Comparison of ENCODE assay signal across 13 mouse cellular contexts in the genomic region with DNA sequence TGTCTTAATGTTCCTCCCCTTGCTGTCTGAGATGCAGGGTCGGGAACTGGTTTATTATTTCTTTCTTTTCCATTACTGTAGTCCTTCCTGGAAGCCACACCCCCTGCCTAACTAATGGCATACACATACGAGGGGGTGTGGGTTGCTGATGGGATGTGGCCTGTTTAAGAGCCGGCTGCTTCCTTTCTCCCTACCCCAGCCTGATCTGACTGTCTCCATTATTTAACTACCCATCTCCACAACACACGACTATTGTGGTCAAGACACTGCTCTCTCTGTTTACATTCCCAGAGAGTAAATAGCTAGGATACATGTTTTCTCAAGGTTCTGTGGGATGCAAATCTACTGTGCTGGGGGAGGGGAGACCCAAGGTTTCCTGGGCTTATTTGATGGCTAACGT. TPM values are rescaled to one million over a fixed set of nuclear protein-coding genes. Genes with fewer than 3 reads are reported as not detected.
DNase-seq lines count a peak whose midpoint lies in the region; ATAC-seq and TF ChIP-seq lines count a peak whose summit lies in the region.
"Had no signal": no experiment of that assay in that cellular context is flagged by ENCODE, and none has a peak within 500 bp of the region (broad histone marks: within the 10 kb centered on the region; RNA-seq: fewer than 3 reads in every experiment).

No protein-coding gene starts in this region.

- no peaks in the 10 kb centered on the region for H3K9me3 ChIP-seq in liver, embryonic 12.5 days (replicated peaks)
- no peaks in the 10 kb centered on the region for H3K9me3 ChIP-seq in embryonic facial prominence, embryonic 10.5 days
- H3K9me3 ChIP-seq in neural tube, embryonic 14.5 days (ENCODE audit: control insufficient read depth, low read length): no peaks in the 10 kb centered on the region
- H3K9me3 ChIP-seq in forebrain, embryonic 15.5 days: no peaks in the 10 kb centered on the region
- H3K9me3 ChIP-seq: heart, embryonic 13.5 days had no signal

- 20% methylated on average over 5 of the region's 5 CpGs for WGBS in liver, embryonic 12.5 days (ENCODE audit: insufficient replicate concordance)
- WGBS in embryonic facial prominence, embryonic 10.5 days: 19% methylated on average over 5 of the region's 5 CpGs
- WGBS in neural tube, embryonic 14.5 days: 23% methylated on average over 5 of the region's 5 CpGs
- WGBS in forebrain, embryonic 15.5 days: 40% methylated on average over 5 of the region's 5 CpGs

- no peak for DNase-seq in gastrocnemius, adult 2 months
- DNase-seq in gastrocnemius, postnatal 36 days: no peak
- no peak for DNase-seq in liver
- no peak for DNase-seq in embryonic facial prominence, embryonic 10.5 days (ENCODE audit: low spot score)
- no peak for DNase-seq in Muller cell, postnatal 12 days (ENCODE audit: inconsistent ontology term)
- DNase-seq: B cell, adult 2 months; kidney, postnatal 25 days; midbrain, embryonic 14.5 days had no signal

- H3K4me2 ChIP-seq in liver, embryonic 12.5 days: no peak overlapping the region
- no peak overlapping the region for H3K4me2 ChIP-seq in neural tube, embryonic 14.5 days (ENCODE audit: low read depth, low read length)
- no peak overlapping the region for H3K4me2 ChIP-seq in forebrain, embryonic 15.5 days (replicated peaks)
- H3K4me2 ChIP-seq: heart, embryonic 13.5 days had no signal

- H3K27me3 ChIP-seq in liver, embryonic 12.5 days (replicated peaks): no peaks in the 10 kb centered on the region
- H3K27me3 ChIP-seq in embryonic facial prominence, embryonic 10.5 days (replicated peaks; ENCODE audit: low read depth, poor library complexity, severe bottlenecking): no peaks in the 10 kb centered on the region
- H3K27me3 ChIP-seq in neural tube, embryonic 14.5 days (ENCODE audit: control insufficient read depth, insufficient read depth, low read length): no peaks in the 10 kb centered on the region
- no peaks in the 10 kb centered on the region for H3K27me3 ChIP-seq in forebrain, embryonic 15.5 days
- H3K27me3 ChIP-seq: heart, embryonic 13.5 days had no signal

- no peak overlapping the region for H3K9ac ChIP-seq in liver, embryonic 12.5 days
- no peak overlapping the region for H3K9ac ChIP-seq in neural tube, embryonic 14.5 days (replicated peaks; ENCODE audit: low read depth, low read length)
- H3K9ac ChIP-seq in forebrain, embryonic 15.5 days (replicated peaks): no peak overlapping the region
- H3K9ac ChIP-seq: heart, embryonic 13.5 days had no signal

- peak; percentile 55 for ATAC-seq in liver, embryonic 12.5 days
- ATAC-seq in neural tube, embryonic 14.5 days (ENCODE audit: low read depth): peak; percentile 54; the same call in 1 of the 2 replicates
- ATAC-seq in forebrain, embryonic 15.5 days (replicated peaks): no peak

- H3K36me3 ChIP-seq in liver, embryonic 12.5 days: no peaks in the 10 kb centered on the region
- H3K36me3 ChIP-seq in embryonic facial prominence, embryonic 10.5 days (replicated peaks): peaks cover 4% of the 10 kb centered on the region
- H3K36me3 ChIP-seq in neural tube, embryonic 14.5 days (ENCODE audit: control insufficient read depth, insufficient read depth, low read length): no peaks in the 10 kb centered on the region
- no peaks in the 10 kb centered on the region for H3K36me3 ChIP-seq in forebrain, embryonic 15.5 days

- intact Hi-C loops in gastrocnemius, adult 2 months (cut with DNase I): no loop called here
- intact Hi-C loops in gastrocnemius, postnatal 36 days (cut with DNase I): no loop called here

- TF ChIP-seq CTCF in gastrocnemius, adult 2 months (IDR thresholded peaks at IDR 0.05): no peak

- peaks cover 33% of the 10 kb centered on the region for H3K4me1 ChIP-seq in liver, embryonic 12.5 days
- peaks cover 46% of the 10 kb centered on the region for H3K4me1 ChIP-seq in embryonic facial prominence, embryonic 10.5 days
- H3K4me1 ChIP-seq in neural tube, embryonic 14.5 days (ENCODE audit: control insufficient read depth, insufficient read depth, low read length): no peaks in the 10 kb centered on the region
- H3K4me1 ChIP-seq in forebrain, embryonic 15.5 days: no peaks in the 10 kb centered on the region

- H3K27ac ChIP-seq in gastrocnemius, adult 2 months: peak overlapping the region; percentile 66
- H3K27ac ChIP-seq in liver, embryonic 12.5 days: no peak overlapping the region
- H3K27ac ChIP-seq in embryonic facial prominence, embryonic 10.5 days (replicated peaks): peak overlapping the region; percentile 21; the same call in 1 of the 2 replicates
- H3K27ac ChIP-seq in neural tube, embryonic 14.5 days (ENCODE audit: low read depth, low read length): no peak overlapping the region
- no peak overlapping the region for H3K27ac ChIP-seq in forebrain, embryonic 15.5 days (replicated peaks)
- H3K27ac ChIP-seq: heart, embryonic 13.5 days had no signal

- H3K4me3 ChIP-seq in gastrocnemius, adult 2 months: peak overlapping the region; percentile 23
- no peak overlapping the region for H3K4me3 ChIP-seq in liver, embryonic 12.5 days
- no peak overlapping the region for H3K4me3 ChIP-seq in embryonic facial prominence, embryonic 10.5 days
- H3K4me3 ChIP-seq in neural tube, embryonic 14.5 days (ENCODE audit: low read depth, low read length): no peak overlapping the region
- no peak overlapping the region for H3K4me3 ChIP-seq in forebrain, embryonic 15.5 days
- H3K4me3 ChIP-seq: heart, embryonic 13.5 days had no signal

RNA-seq across cellular contexts. Expression of a gene that starts 7.8 kb away (rescaled TPM):
- total RNA-seq in gastrocnemius, adult 2 months (2021): 10 to 100 TPM in 1 of 2 experiments, 1 to 10 TPM in 1; 7.0 to 11.7 TPM
- 1 to 10 TPM; 9.7 to 9.8 TPM for total RNA-seq in gastrocnemius, postnatal 36 days (2021)
- 5.7 and 6.1 TPM in 2 replicates for polyA plus RNA-seq in liver, embryonic 12.5 days (2016; fragmentation: Nextera tagmentation; extraction: Ambion mirVana)
- 12.0 and 12.7 TPM in 2 replicates for polyA plus RNA-seq in embryonic facial prominence, embryonic 10.5 days (2016; fragmentation: Nextera tagmentation; extraction: Ambion mirVana)
- 1.9 and 3.7 TPM in 2 replicates for polyA plus RNA-seq in neural tube, embryonic 14.5 days (2014; fragmentation: Nextera tagmentation; extraction: Ambion mirVana)
- polyA plus RNA-seq in forebrain, embryonic 15.5 days (2015; fragmentation: Nextera tagmentation; extraction: Ambion mirVana): 1.9 and 2.1 TPM in 2 replicates

RNA-seq across cellular contexts. Expression of a gene that starts 58.4 kb away (rescaled TPM):
- 1 to 10 TPM; 4.5 to 6.2 TPM for total RNA-seq in gastrocnemius, adult 2 months (2021)
- 1 to 10 TPM; 6.6 to 6.8 TPM for total RNA-seq in gastrocnemius, postnatal 36 days (2021)
- polyA plus RNA-seq in liver, embryonic 12.5 days (2016; fragmentation: Nextera tagmentation; extraction: Ambion mirVana): 0.29 and 0.50 TPM in 2 replicates
- polyA plus RNA-seq in embryonic facial prominence, embryonic 10.5 days (2016; fragmentation: Nextera tagmentation; extraction: Ambion mirVana): 0.64 and 0.80 TPM in 2 replicates
- polyA plus RNA-seq in neural tube, embryonic 14.5 days (2014; fragmentation: Nextera tagmentation; extraction: Ambion mirVana): 0.19 and 0.27 TPM in 2 replicates
- polyA plus RNA-seq in forebrain, embryonic 15.5 days (2015; fragmentation: Nextera tagmentation; extraction: Ambion mirVana): 0.11 TPM in 2 replicates
- total RNA-seq: liver, adult 2 months had no signal
- polyA plus RNA-seq: liver, adult 2 months had no signal

Comparison
In these comparisons a context has a peak if more than half of its experiments do, and no peak if none do; other contexts are left out.
1. H3K27ac ChIP-seq: peak in gastrocnemius, adult 2 months (single experiment) and embryonic facial prominence, embryonic 10.5 days (single experiment); none in liver, embryonic 12.5 days (single experiment), neural tube, embryonic 14.5 days (single experiment) and forebrain, embryonic 15.5 days (single experiment).